In the genomic region with DNA sequence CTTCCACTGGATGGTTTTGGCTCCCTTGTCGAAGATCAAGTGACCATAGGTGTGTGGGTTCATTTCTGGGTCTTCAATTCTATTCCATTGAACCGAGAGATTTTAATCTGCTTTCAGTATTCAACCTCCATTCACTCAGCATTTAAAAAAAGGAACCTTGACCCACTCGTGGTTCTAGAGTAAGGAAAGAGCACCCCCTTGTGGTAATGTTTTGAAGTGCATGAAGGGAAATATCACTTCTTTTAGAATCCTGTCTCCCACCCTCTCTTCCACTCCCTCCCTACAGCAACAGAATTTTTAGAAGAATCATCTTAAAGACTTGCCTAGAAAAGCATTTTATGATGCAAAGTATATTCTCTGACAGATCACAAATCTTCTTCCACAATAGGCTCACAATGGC, we compare ENCODE assay signal across 8 mouse cellular contexts.
DNase-seq lines count a peak whose midpoint lies in the region; TF ChIP-seq lines count a peak whose summit lies in the region.

No protein-coding gene starts in this region.

- TF ChIP-seq RAD21 in CH12.LX (IDR thresholded peaks at IDR 0.05; ENCODE audit: low read depth, low read length): peak; percentile 75

- H3K4me2 ChIP-seq in CH12.LX (ENCODE audit: insufficient read depth, low read depth, poor library complexity, severe bottlenecking): no peak overlapping the region

- intact Hi-C loops in left cerebral cortex, postnatal 36 days (cut with DNase I): loop anchor here (10.0 kb wide), 1 partner anchor 221 kb away; no protein-coding TSS in a partner anchor

- dilution Hi-C loops in CH12.LX (cut with MboI; ENCODE audit: extremely low pct_ligation_motif_present, extremely low pct_unique_long_range_greater_than_20kb, low sequenced_read_pairs): no loop called here

- TF ChIP-seq POLR2A in CH12.LX (IDR thresholded peaks at IDR 0.05; ENCODE audit: low read depth, low read length): no peak

- H3K36me3 ChIP-seq in CH12.LX (replicated peaks in 1 of 2; ENCODE audit: control insufficient read depth in 1 of 2, insufficient read depth in 1 of 2, low read length in 1 of 2): no peaks in the 10 kb centered on the region

- no peaks in the 10 kb centered on the region for H3K79me2 ChIP-seq in CH12.LX (replicated peaks; ENCODE audit: control insufficient read depth, extremely low read depth, insufficient read depth, poor library complexity, severe bottlenecking)

- in situ Hi-C loops in CH12.LX (cut with MboI; ENCODE audit: low pct_ligation_motif_present, low pct_unique_long_range_greater_than_20kb, low sequenced_read_pairs): no loop called here

- no peak overlapping the region for H3K4me3 ChIP-seq in CH12.LX (replicated peaks in 1 of 3; ENCODE audit: low read depth in 2 of 3, low read length in 2 of 3, poor library complexity in 1 of 3)

- DNase-seq in cerebellum, postnatal 14 days: peak; percentile 30 to 62
- DNase-seq in cerebellum, postnatal 25 days: no peak
- DNase-seq in left cerebral cortex, adult 18-20 months (ENCODE audit: low spot score in 2 of 2): peak; percentile 3 to 5
- no peak for DNase-seq in left cerebral cortex, postnatal 36 days (ENCODE audit: low spot score in 2 of 2)
- DNase-seq in CH12.LX (ENCODE audit: extremely low read depth): peak; percentile 47
- peak; percentile 13 for DNase-seq in embryo, embryonic 11.5 days (ENCODE audit: low read depth, low spot score)
- peak; percentile 9 for DNase-seq in retina, postnatal 7 days (ENCODE audit: low read depth, low spot score)
- no peak for DNase-seq in frontal cortex, postnatal 10 days (ENCODE audit: low spot score in 2 of 2)

- TF ChIP-seq EP300 in CH12.LX (IDR thresholded peaks at IDR 0.05; ENCODE audit: low read length): no peak

- H3K9me3 ChIP-seq in CH12.LX (replicated peaks; ENCODE audit: low read length): no peaks in the 10 kb centered on the region

- H3K4me1 ChIP-seq in CH12.LX (ENCODE audit: control insufficient read depth in 1 of 2, insufficient read depth in 2 of 2): no peaks in the 10 kb centered on the region

- H3K27ac ChIP-seq in CH12.LX (ENCODE audit: insufficient read depth, low read depth): no peak overlapping the region

- no peak overlapping the region for H3K9ac ChIP-seq in CH12.LX (ENCODE audit: insufficient read depth, low read depth)

- peak in 1 of 2 experiments; percentile 68; a peak in 2 of 4 replicates for TF ChIP-seq CTCF in CH12.LX (conservative IDR thresholded peaks at IDR 0.05 in 1 of 2, IDR thresholded peaks at IDR 0.05 in 1 of 2; ENCODE audit: low read depth in 2 of 2, low read length in 2 of 2)

- H3K27me3 ChIP-seq in CH12.LX (replicated peaks): no peaks in the 10 kb centered on the region

TF ChIP-seq in CH12.LX, 34 proteins besides CTCF, POLR2A, EP300 and RAD21:
- peak; percentile 56 for TF ChIP-seq SMC3 (IDR thresholded peaks at IDR 0.05; ENCODE audit: low read depth, low read length)
- TF ChIP-seq BHLHE40 (IDR thresholded peaks at IDR 0.05; ENCODE audit: low read depth, low read length): no peak
- TF ChIP-seq CHD2 (IDR thresholded peaks at IDR 0.05; ENCODE audit: low read length): no peak
- TF ChIP-seq MAX (IDR thresholded peaks at IDR 0.05; ENCODE audit: low read length): no peak
- TF ChIP-seq ETS1 (conservative IDR thresholded peaks at IDR 0.05; ENCODE audit: low read depth, low read length): no peak
- TF ChIP-seq CHD1 (IDR thresholded peaks at IDR 0.05; ENCODE audit: low read depth, low read length): no peak

Comparison
In these comparisons a context has a peak if more than half of its experiments do, and no peak if none do; other contexts are left out.
1. DNase-seq: peak in cerebellum, postnatal 14 days (2 of 2), left cerebral cortex, adult 18-20 months (2 of 2), CH12.LX (single experiment), embryo, embryonic 11.5 days (single experiment) and retina, postnatal 7 days (single experiment); none in cerebellum, postnatal 25 days (0 of 2), left cerebral cortex, postnatal 36 days (0 of 2) and frontal cortex, postnatal 10 days (0 of 2).